Mouse (Mus musculus) heart, postnatal 36 days (tissue): Measurements from ENCODE around the gene Kcnt1. TPM values are rescaled to one million over a fixed set of nuclear protein-coding genes. Genes with fewer than 3 reads are reported as not detected.

ENCODE experiments used
- DNase-seq, 2 experiments: peaks; one replicate each; pipeline ENCODE4 v3.0.0; 2021 to 2022
- intact Hi-C: fragments of 180-260 bp; cut with DNase I; formaldehyde crosslinking; loops from one replicate; pipeline ENCODE4 v1.15.1; 2025
- total RNA-seq, 2 experiments: library from RNA; stranded (reverse); gene quantifications; 2 replicates each; pipeline ENCODE4 v1.2.3; 2021

The Kcnt1 gene
- total RNA-seq, 2 experiments from 2014 or later: 0.22 to 0.27 TPM

GRCm38 (mm10) chr2:25947950-25948349 is 84.4 kb downstream of the Kcnt1 start:
- intact Hi-C loops: no loop called here
- no peak for DNase-seq

GRCm38 (mm10) chr2:25949291-25949690 is 85.8 kb downstream of the Kcnt1 start:
- DNase-seq: no peak
- intact Hi-C loops: no loop called here

Other genes starting within 250 kb of the Kcnt1 start
- gene Ccdc183, start 246.1 kb upstream of the Kcnt1 start, total RNA-seq: not detected
- 10 to 100 TPM; 24.1 to 29.5 TPM for gene Tmem141, start 241.7 kb upstream of the Kcnt1 start, total RNA-seq
- gene Fcna, start 235.7 kb upstream of the Kcnt1 start, total RNA-seq: 1 to 10 TPM; 5.2 to 7.5 TPM
- under 1 TPM in 1 of 2 experiments, not detected in 1; 0.73 TPM for gene Lcn8, start 210.6 kb upstream of the Kcnt1 start, total RNA-seq
- not detected for gene Lcn5, start 205.8 kb upstream of the Kcnt1 start, total RNA-seq
- gene Lcn6, start 186.9 kb upstream of the Kcnt1 start, total RNA-seq: not detected
- not detected for gene Lcn10, start 181.0 kb upstream of the Kcnt1 start, total RNA-seq
- gene Obp2a, start 163.7 kb upstream of the Kcnt1 start, total RNA-seq: not detected
- gene Bmyc, start 157.0 kb upstream of the Kcnt1 start, total RNA-seq: 10 to 100 TPM; 12.2 to 13.4 TPM
- gene Obp2b, start 126.7 kb upstream of the Kcnt1 start, total RNA-seq: not detected
- gene Lcn3, start 98.2 kb upstream of the Kcnt1 start, total RNA-seq: not detected
- gene Lcn11, start 86.7 kb upstream of the Kcnt1 start, total RNA-seq: not detected
- gene Gm13539, start 81.5 kb upstream of the Kcnt1 start, total RNA-seq: not detected
- gene Glt6d1, start 47.9 kb upstream of the Kcnt1 start, total RNA-seq: not detected
- not detected for gene Lcn9, start 40.6 kb upstream of the Kcnt1 start, total RNA-seq
- not detected for gene Sohlh1, start 16.5 kb upstream of the Kcnt1 start, total RNA-seq
- gene Camsap1, start 119.5 kb downstream of the Kcnt1 start, total RNA-seq: 10 to 100 TPM; 37.9 to 46.2 TPM
- 10 to 100 TPM; 84.8 to 97.5 TPM for gene Ubac1, start 158.0 kb downstream of the Kcnt1 start, total RNA-seq